Mouse (Mus musculus) gastrocnemius, adult 2 months (tissue): ENCODE results near the gene Lpo. TPM values are rescaled to one million over a fixed set of nuclear protein-coding genes. Genes with fewer than 3 reads are reported as not detected.

ENCODE experiments used
- DNase-seq: peaks from one replicate; pipeline ENCODE4 v3.0.0; 2022
- H3K27ac ChIP-seq: fragments of 200-600 bp; 2 replicates; pipeline ENCODE4 v1.8.1; 2022; ENCODE audit warnings: mild to moderate bottlenecking
- H3K4me3 ChIP-seq: fragments of 200-600 bp; 2 replicates; pipeline ENCODE4 v1.8.1; 2022; ENCODE audit warnings: mild to moderate bottlenecking, moderate library complexity
- CTCF ChIP-seq: fragments of 200-600 bp; IDR thresholded peaks from 2 replicates; pipeline ENCODE4 v1.8.1; 2022; ENCODE audit warnings: antibody characterized with exemption, mild to moderate bottlenecking, moderate library complexity
- intact Hi-C: fragments of 180-260 bp; cut with DNase I; formaldehyde crosslinking; loops from one replicate; pipeline ENCODE4 v1.15.1; 2025
- total RNA-seq, 2 experiments: library from RNA; stranded (reverse); gene quantifications; 2 replicates each; pipeline ENCODE4 v1.2.3; 2021

The Lpo gene
- total RNA-seq, 2 experiments from 2014 or later, result not detected

DNA sequence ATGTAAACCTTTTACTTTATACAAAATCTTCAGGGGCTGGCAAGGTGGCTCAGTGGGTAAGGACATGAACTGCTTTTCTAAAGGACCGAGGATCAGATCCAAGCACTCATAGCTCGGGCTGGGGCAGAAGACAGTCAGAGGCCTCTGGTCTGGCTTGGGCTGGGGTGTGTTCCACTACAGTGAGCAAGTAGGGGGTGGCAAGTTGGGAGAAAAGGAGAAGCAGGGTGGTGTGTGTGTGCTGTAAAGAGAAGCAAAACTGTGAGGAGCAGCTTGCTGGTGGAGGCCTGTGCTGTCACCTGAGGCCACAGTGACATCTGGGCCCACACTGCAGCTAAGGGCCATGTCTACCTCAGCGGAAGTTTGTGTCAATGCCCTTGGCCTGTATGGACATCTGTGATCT is 13.3 kb upstream of the Lpo start:
- intact Hi-C loops, result no loop called here
- no peak for DNase-seq
- Histone ChIP-seq H3K27ac (no peak overlapping the region), H3K4me3 (no peak overlapping the region)
- no peak for TF ChIP-seq CTCF

DNA sequence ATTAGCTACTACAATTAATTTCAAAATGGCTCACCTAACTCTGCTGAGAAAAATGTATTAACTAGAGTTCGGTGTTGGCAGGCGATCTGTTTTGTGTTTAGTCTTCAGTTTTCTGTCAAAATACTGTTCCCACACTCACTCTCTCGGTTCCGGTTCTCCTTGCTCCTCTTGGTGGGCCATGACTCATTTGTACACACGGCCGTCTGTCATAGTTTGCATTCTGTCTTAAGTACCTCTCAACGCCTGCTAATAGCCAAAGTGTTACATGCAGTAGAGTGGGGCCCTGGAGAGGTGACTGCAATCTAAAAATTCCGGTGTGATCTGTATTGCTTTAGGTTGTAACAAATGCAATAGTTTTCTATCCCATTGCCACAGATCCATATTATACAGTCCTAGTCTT is 12.6 kb upstream of the Lpo start:
- no peak for TF ChIP-seq CTCF

DNA sequence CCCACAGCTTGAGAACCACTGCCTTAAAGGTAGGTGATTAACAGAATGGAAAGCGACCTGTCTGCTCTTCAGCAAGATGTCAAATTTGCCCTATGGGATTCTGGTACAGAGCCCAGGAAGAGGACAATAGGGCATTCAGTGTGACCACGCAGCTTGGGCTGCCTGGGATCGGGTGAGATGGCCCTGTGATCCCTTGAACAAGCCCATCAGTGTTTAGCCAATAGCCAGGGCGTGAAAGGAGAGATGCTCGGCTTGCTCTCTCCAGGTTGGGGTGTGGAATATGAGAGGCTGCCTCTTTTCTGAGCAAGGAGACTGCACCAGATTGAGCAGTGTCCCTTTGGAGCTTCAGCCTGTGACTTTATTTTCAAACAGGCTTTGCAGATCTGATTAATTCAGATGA is 6.6 kb downstream of the Lpo start:
- Histone ChIP-seq H3K4me3 (no peak overlapping the region), H3K27ac (no peak overlapping the region)
- intact Hi-C loops, result no loop called here
- TF ChIP-seq CTCF, result no peak
- DNase-seq, result no peak

More for the DNA sequence above, 12.6 kb upstream of the Lpo start:
- Histone ChIP-seq H3K4me3 (no peak overlapping the region), H3K27ac (no peak overlapping the region)
- intact Hi-C loops, result no loop called here
- no peak for DNase-seq

DNA sequence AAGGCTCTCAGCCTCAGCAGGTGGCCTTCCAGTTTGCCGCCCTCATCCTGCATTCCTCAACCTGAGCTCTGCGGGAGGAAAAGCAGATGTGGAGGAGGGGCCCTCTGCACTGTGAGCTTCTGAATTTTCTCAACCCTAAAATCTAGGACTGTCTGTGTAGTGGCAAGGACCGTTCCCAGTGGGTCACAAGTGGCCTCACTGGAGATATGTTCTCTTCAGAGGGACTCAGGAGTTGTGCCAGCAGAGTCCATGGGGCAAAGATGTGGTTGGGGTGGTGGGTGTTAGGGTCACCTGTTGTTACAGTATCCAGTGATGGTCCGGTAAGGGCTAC is 10.7 kb downstream of the Lpo start:
- Histone ChIP-seq H3K4me3 (peak overlapping the region; percentile 66), H3K27ac (no peak overlapping the region)
- intact Hi-C loops, result no loop called here
- no peak for TF ChIP-seq CTCF
- DNase-seq, result no peak

DNA sequence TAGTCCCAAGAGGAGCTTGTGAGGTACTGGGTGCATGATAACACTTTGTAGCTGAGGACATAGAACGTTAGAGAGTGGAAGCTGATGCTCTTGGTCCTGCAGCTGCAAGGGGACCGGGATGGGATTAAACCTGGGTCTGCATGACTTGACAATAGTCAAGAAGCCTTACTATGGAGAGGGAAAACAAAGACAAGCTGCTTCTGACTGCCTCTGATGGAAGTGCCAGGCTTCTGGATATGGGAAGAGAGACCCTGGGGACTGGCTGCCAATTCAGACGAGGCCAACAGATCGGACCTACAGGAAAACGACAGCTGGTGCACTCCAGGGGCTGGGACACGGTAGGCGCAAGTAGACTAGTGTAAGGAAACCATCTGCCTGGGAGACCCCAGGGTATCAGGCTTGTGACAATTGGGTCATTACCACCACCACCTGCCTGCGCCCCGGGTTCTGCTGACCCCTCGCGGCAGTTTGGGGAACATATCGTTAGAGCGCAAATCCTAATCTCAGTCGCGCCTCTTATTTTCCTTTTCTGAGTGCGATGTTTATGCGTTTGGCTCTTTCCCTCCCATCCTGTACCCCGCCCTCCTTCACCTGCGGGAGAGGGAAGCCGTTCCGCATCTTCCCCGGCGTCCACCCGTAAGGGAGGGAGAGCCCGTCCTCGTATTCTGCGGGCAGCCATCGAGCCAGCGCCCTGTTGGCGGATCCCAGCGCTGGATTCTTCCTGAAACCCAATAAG is 11.2 kb downstream of the Lpo start:
- H3K4me3 ChIP-seq, result peak overlapping the region; percentile 66
- H3K27ac ChIP-seq, result no peak overlapping the region
- peak; percentile 25 for DNase-seq
- intact Hi-C loops, result no loop called here
- peak; percentile 66 for TF ChIP-seq CTCF

DNA sequence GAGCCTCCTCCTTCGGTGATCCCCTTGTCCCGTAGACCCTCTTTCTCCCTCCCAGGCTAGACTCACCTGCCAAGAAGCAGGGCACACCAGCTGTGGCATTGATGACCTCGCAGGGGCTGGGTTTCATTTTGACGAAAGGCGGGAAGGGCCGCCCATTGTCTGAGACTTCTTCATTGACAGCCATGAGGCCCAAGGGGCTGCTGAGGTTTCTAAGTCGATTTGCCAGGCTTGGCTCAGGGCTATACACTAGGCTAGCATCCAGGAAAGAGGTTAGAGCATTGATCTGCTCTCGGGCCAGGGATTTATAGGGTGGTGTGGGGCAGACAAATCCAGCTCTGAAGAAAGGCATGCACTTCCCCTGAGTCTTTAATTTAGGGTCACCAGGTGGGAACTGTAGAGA is 13.3 kb downstream of the Lpo start:
- no peak overlapping the region for H3K27ac ChIP-seq
- TF ChIP-seq CTCF, result no peak
- no peak overlapping the region for H3K4me3 ChIP-seq
- intact Hi-C loops, result no loop called here
- no peak for DNase-seq

DNA sequence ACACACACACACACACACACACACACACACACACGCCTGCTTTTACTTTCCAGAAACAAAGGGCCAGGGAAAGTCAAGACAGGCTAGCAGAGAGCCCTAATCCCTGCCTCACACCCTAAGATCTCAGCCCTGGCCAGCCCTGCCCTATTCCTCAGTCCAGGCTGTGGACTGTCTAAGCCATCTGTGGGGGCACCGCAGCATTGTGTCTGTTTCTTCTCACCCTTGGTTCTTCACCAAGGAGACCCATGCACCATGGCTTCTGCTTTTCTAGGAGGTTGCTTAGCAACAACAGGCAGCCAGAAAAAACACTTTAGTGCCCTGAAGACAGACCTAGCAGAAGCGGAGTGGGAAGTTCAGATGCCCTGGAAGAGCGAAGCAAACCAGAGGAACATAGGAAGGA is 16.7 kb downstream of the Lpo start:
- intact Hi-C loops, result no loop called here
- DNase-seq, result no peak
- TF ChIP-seq CTCF, result no peak
- Histone ChIP-seq H3K4me3 (no peak overlapping the region), H3K27ac (no peak overlapping the region)

DNA sequence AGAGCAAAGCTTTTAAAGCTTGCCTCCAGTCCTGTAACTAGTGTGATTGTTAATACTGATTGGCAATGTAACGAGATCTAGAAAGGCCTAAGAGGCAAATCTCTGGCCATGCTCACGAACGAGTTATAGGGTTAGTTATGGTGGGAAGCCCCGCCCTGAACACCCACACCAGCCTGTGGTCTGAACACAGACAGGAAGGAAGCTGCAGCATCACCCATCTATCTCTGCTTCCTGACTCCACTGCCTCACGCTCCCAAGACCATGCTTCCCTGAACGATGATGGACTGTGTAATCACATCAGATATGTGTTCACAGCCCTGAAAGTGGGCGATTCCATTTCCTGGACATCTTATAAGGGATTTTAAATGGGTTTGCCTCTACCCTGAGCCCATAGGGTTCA is 19.9 kb downstream of the Lpo start:
- no peak overlapping the region for H3K27ac ChIP-seq
- H3K4me3 ChIP-seq, result no peak overlapping the region
- TF ChIP-seq CTCF, result no peak
- DNase-seq, result no peak
- intact Hi-C loops, result no loop called here

DNA sequence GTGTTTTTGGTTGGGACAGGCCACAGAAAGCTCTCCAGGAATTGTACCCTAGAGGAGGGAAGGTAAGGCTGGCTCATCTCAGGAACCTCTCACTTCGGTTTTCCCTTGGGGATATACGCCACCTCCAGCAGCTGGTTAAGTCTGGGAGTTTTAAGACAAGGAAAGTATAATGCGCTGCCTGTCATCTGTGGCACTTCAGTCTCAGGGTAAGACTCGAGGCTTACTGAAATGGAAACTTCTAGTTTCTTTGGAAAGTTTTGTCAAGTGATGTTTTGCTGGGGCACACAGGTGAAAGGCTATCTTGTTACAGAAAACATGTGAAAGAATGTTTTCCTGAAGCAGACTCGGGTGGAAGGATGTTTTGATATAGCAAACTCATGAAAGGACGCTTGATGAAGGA is 20.7 kb downstream of the Lpo start:
- H3K27ac ChIP-seq, result no peak overlapping the region
- no peak overlapping the region for H3K4me3 ChIP-seq
- DNase-seq, result no peak
- TF ChIP-seq CTCF, result no peak
- intact Hi-C loops, result no loop called here

DNA sequence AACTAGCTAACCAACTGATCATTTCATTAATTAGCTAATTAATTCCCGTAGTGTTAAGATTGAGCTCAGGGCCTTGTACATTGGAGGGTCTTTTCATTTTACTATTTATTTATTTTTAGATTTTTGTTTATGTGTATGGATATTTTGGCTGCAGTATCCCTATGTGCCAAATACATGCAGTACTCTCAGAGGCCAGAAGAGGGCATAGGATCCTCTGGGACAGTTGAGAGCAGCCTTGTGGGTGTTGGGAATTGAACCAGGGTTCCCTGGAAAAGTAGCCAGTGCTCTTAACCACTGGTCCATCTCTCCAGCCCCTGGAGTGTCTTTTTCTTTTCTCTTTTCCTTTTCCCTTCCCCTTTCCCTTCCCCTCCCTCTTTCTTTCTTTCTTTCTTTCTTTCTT is 22.6 kb downstream of the Lpo start:
- DNase-seq, result no peak
- Histone ChIP-seq H3K27ac (no peak overlapping the region), H3K4me3 (no peak overlapping the region)
- intact Hi-C loops, result no loop called here
- peak; percentile 54 for TF ChIP-seq CTCF

DNA sequence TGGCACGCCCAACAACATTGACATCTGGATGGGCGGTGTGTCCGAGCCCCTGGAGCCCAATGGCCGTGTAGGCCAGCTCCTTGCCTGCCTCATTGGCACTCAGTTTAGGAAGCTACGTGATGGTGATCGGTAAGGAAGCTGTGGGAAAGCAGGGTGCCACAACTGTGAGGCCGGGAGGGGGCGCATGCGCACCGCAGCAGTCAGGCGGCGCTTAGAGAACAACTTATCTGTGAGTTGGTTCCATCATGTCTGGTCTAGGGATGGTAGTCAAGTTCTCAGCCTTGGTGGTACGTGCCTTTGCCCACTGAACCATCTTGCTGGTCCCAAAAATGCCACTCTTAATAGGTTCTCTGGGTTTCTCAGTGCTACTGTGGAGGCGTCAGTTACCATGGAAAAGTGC is 25.5 kb downstream of the Lpo start:
- no peak overlapping the region for H3K4me3 ChIP-seq
- no peak overlapping the region for H3K27ac ChIP-seq
- intact Hi-C loops, result no loop called here
- no peak for DNase-seq
- peak; percentile 24; the same call in 1 of the 2 replicates for TF ChIP-seq CTCF

DNA sequence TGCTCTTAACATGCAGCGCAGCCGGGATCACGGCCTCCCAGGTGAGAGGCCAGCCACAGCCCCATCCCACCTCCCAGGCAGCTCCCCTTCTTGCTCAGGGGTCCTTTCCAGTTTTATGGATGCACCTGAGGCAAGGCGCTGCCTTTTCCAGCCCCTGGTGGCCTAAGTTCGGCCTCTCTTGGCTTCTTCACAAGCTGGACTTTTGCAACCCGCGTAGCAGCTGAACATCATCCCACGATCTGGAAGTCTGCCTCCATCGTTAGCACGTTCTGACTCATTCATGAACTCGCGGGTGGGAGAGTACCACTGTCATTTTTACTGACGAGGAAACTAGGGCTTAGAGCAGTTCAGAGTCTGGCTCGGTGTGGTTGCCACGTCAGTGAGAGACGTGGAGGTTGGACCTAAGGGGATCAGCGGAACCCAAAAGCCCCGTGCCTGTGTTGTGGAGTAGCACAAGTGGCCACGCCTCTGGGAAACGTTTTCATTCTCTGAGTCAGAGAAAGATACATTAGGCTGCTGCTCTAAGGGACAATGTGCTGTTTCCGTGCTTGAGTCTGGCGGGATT is 26.3 kb downstream of the Lpo start:
- DNase-seq, result peak; percentile 35
- no peak for TF ChIP-seq CTCF
- Histone ChIP-seq H3K4me3 (no peak overlapping the region; the same call in 1 of the 2 replicates), H3K27ac (no peak overlapping the region)
- intact Hi-C loops, result no loop called here

DNA sequence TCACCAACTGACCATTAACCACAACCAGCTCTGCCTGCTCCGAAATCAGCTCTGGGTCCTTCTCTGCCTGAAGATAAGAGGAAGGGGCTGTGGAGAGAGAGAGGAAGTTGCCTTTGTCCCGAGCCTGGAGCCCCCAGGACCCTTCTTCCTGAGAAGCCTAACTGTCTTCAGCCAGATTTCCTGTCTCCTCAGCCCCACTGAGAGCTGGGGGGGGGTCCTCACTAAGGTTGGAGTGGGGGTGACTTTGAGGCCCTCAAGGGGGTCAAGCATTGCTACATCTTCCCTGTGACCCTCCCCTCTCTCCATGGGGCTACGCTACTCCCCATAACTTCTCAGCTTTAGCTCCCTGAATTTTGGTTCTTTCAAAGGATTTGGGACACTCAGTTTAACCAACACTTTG is 34.6 kb downstream of the Lpo start, which contains the start of gene Mpo:
TSS of gene Mpo (plus strand) at position 122 of the 400 bp plus-strand sequence.
- intact Hi-C loops, result no loop called here
- no peak for TF ChIP-seq CTCF

DNA sequence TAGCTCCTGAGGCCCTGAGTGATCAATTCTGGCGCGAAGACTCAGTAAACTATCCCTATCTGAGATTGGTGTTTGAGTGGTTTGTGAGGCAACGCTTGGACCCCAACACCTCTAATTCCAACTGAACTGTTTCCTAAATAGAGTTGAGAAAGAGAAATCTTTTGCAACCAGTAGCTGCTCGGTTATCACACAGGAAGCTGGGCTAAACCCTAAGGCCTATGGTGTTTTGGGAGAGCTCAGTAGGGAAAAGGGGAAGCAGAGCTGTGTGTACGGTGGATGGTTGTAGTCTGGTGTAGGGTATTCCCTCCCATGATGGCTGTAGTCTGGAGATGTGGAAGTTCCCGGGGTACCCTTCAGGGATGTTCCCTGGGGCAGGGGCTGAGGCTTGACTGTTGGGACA is 38.0 kb downstream of the Lpo start:
- no peak for TF ChIP-seq CTCF
- Histone ChIP-seq H3K4me3 (no peak overlapping the region), H3K27ac (no peak overlapping the region)
- intact Hi-C loops, result no loop called here
- DNase-seq, result no peak

More for the DNA sequence above, 34.6 kb downstream of the Lpo start, which contains the start of gene Mpo:
- DNase-seq, result no peak
- no peak within 1 kb of the TSS for H3K27ac ChIP-seq
- H3K4me3 ChIP-seq, result no peak within 1 kb of the TSS
